Mouse (Mus musculus) cerebellum, postnatal 14 days (tissue): Measurements from ENCODE around the gene Tmem192.
A peak's percentile ranks its signal among the peaks of the same experiment; 100 is the strongest.

Experiments
- DNase-seq, 2 experiments: peaks; one replicate each; pipeline ENCODE4 v3.0.0; 2021; ENCODE audit warnings: mixed read lengths in 2 of 2

The Tmem192 gene

DNA sequence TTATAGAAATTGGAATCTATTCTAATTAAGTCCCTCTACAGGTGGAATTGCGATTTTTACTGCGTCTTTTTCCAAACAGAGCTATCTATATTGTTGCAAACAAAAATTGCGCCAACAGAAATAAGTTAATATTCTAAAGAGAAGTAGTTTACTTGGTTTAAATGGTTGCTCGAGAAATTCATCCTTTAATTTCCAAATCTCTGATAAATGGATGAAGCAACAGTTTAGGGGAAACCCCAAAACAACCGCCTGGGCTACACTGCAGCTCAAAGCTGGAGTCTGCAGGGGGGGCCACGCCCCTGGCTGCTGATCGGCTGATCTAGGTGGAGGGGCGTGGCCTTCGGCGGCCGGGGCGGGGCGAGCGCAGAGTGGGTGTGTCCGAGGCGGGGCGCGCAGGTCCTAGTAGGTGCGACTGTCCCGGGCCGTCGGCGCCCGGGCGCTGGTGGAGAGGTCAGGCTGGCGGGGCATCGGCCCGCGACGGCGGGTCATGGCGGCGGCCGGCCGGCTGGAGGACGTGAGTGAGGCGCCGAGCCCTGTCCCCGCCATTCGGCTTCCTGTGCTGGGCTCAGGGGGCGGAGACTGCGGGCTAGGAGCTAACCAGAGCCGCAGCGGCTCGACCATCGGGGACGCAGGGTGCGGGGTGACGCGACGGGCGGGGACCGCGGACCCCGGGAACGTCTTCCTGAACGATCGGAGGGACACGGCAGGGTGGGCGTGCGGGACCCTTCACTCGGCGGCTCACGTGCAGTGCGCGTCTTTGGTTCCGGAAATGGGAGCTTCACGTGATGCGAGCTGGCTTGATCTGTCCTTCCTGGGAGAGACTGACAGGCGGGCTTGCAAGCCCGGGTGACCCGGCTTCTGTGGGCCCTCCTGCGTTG is at the start of gene Tmem192:
TSS of gene Tmem192 (plus strand) at position 366 of the 878 bp plus-strand sequence.
- peak; percentile 96 to 97 for DNase-seq

DNA sequence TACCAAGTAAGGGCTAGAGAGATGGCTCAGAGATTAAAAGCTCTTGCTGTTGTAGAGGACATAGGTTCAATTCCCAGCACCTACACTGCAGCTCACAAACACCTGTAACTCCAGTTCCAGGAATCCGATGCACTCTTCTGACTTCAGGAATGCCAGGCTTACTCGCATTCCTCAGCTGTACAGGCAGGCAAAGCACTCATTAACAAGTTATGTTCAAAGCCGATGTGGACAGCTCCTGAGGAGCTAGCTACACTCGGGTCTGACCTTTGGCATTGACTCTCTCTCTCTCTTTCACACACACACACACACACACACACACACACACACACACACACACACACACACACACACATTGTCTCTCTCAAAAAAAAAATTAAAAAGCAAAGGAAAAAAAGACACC is 48.3 kb upstream of the Tmem192 start:
- no peak for DNase-seq

DNA sequence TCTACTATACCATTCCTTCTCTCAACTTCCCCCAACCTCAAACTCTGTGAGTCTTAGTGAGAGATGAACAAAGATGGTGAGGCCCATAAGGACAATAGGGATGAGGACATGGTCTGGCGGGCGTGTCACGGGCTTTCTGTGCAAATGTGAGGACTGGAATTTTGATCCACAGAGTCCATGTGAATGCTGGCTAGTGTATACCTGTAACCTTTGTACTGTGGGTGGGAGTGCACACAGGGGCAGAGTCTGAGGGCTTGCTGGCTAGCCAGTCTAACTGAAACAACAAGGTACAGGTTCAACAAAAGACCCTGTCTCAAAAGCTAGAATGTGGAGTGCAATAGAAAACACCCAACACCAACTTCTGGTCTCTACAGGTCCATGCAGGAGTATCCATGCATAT is 46.3 kb upstream of the Tmem192 start:
- no peak for DNase-seq

DNA sequence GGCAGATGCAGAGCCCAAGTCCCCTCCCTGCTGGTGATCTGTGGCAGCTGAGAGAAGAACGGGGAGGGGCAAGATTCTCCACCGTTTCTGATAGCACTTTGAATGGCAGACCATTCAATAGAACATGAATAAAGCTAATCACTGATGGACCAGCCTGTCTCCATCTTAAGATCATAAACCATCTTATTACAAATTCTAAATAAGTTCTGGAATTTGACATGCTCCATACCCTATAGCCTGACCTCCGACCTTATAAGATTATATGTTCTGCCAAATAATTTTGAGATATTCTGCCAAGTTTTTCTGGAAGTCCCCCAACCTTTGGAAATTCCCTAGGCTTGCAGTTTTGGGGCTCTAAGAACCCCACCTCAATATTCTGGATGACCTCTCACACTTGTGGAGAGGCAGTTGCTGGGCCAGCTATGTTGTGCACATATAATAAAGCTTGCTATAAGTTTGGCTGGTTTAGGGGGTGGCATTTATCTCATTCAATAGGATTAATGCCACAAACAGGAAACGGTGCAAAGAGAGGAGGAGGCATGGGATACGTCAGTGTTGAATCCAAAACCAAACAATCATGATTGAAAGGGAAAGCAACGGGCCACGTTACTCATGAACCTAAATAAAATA is 45.3 kb upstream of the Tmem192 start:
- DNase-seq, result no peak

DNA sequence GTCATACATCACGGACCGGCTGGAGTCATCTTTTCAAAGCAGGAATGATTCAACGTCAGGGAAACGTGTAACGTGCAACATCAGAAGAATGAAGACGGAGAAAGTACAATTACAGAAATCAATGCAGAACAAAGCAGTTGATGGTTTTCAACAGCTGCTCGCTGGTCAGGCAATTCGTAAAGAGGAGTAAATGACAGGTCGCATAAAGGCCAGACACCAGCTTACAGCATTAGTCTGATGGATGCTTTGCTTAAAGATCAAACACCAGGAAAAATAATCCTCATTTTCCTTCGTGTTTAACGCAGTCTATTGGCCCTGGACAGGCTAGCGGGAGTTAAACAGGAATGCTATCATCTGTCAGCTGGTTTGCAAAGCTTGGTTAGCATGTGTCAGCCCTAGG is 44.8 kb upstream of the Tmem192 start:
- DNase-seq, result no peak

DNA sequence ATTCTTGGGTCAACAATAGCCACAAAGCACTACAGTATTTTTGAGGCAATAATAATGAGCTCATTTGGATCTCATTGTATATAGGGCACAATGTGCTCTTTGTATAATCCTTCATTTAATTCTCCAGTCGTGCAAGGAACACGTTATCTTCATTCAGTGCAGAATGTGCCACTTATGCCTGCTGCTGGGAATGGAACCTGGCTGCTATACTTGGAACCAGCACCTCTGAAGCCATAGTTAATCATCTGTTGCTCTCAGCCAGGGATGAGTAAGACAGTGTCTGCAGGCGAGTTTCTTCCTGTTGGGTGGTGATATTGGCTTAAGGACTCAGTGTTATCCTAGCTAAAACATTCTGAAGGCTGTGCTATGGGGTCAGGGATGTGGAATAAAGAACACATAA is 43.2 kb upstream of the Tmem192 start:
- DNase-seq, result no peak

DNA sequence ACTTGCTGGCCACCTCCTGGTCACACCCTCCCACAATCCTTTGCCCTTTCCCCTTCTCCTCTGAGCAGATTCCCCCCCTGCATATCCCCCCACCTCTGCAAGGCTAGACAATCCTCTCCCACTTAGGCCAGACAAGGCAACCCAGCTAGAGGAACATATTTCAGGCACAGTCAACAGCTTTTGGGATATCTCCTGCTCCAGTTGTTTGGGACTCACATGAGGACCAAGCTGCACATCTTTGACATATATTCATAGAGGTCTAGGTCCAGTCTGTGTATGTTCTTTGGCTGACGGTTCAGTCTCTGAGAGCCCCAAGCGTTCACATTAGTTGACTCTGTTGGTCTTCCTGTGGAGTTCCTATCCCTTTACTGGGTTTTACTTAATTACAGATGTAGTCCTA is 37.0 kb upstream of the Tmem192 start:
- no peak for DNase-seq

DNA sequence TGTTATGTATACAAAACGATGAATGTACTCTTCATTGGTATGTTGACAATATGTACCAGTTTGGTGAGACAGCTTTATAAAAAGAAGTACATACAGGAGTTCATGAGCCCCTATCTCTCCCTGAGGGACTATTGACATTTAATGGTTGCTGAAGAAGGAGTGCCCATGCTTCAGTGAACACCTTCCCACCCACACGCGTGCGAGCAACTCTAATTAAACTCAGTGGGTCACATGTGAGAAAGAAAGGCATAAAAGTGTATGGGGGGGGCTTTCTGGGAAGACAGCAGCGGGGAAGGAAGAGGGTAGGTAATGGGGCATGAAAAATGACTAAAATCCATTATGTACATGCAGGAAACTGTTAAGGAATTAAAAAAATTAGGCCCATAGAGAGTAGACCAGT is 30.2 kb upstream of the Tmem192 start:
- no peak for DNase-seq

DNA sequence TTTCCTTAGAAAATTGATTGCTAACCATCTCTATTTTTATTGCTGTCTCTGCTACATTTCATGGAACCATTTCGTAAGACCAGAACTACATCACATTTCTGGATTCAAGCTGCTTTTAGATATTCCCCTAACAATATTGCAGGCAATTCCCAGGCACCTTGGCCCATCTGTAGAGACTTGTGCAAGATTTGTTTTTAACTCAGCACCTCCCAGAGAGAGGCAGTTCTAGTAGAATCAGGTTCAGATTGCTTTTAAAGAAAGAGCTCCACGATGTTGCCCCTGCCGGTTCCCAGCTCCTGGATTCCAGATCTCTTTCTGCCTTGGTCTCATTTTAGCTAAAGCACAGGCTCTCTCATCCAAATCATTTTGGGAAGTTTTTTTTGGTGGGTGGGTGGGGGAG is 23.7 kb upstream of the Tmem192 start:
- DNase-seq, result no peak

DNA sequence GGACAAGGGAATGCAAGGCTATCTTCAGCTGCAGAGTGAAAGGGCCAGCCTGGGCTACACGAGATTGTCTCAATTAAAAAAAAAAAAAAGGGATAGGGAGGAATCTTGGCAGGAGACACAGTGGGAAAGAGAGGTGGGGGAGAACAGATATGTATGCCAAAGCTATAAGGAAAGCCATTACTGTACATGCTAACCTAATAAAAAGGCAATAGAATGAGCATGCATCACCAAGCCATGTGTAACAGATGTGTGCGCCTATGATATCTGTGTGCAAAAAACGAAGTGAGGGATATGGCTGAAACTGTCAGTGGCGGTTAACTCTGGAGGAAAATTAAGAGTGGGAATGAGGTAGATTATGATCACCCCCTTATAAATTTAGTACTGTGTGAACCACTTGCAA is 21.2 kb upstream of the Tmem192 start:
- DNase-seq, result no peak

DNA sequence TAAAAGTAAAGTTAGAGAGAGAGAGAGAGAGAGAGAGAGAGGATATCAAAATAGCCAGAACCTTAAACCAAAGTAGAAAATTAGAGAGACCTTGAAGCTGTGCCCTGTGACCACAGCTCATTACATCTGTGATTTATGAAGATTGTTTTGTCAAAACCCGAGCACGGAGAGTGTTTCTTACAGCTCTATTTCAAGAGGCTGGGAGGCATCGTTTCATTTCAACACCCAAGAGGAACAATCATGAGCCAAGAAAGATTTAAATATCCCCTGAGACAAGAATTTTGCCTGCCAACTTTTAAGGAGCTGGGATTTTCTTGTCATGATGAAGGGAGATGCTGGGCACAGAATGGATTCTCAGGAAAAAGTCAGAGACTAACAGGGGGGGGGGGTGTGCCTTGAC is 20.6 kb upstream of the Tmem192 start:
- no peak for DNase-seq

DNA sequence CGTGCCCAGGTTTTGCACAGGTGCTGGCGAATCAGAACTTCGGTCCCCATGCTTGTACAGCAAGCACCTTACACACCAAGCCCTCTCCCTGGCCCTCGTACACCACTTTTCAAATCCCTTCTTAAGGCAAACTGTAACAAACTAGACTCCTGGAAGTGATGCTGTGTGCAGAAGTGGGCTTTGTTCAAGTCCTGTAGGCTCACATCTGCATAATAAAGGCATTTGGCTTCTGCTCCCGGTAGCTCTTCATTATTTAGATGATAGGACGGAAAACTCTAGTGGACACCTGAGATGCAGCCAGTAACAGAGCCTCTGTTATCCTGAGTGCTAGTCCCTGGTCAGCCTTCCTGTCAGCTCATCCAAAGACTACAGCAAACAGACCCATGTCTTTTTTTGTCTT is 18.0 kb upstream of the Tmem192 start:
- DNase-seq, result no peak

DNA sequence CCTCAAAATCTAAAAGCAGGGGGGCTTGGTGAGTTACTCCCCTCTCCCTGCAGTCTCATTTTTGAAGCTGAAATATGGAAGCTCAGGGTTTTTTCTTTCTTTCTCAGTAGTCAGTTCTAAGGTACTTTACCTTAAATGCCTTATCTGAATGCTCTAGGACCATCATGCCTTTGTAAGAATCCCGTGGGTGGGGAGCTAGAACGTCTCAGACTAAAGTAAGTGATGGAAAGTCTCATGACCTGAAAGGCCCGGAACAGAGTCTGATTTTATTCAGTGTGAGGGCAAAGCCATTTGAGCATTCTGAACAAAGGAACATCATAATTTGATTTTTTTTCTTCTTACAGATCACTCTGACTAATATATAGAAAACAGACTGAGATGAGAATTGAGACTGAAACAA is 12.0 kb upstream of the Tmem192 start:
- DNase-seq, result no peak

DNA sequence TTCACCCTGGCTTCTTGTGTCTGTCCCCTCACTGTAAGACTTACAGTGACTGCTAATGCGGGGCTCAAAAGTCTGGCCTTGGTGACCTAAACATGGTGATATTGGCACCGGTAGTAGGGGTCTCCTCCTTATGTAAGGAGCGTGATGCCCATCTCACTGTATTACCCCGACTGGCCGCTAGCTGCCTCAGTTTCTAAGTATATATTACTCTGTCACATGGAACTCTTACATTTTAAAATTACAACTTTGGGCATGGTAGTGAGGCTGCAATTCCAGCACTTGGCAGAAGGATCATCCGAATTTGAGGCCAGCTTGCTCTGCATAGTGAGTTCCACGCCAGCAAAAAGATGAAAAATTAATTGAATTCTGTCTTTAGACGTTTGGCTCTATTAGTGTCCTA is 6.0 kb upstream of the Tmem192 start:
- DNase-seq, result no peak

DNA sequence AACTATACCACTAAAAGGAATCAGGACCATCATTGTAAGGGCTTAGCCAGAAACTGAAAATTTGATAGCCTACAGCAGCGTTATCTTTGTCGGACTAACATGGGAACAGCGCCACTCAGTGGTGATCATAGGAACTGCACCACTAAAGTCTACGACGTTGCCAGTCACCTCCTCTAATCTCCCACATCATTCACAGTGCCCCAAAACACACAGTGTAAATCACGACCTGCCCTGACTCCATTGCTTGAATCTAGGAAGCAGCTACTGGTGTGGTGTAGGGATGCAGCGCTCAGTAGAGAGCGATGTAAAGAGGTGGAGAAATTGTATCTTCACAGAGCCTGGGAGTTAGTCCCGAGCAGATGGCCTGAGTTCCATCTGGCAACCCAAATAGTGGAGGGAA is 5.5 kb upstream of the Tmem192 start:
- DNase-seq, result peak; percentile 93 to 95

DNA sequence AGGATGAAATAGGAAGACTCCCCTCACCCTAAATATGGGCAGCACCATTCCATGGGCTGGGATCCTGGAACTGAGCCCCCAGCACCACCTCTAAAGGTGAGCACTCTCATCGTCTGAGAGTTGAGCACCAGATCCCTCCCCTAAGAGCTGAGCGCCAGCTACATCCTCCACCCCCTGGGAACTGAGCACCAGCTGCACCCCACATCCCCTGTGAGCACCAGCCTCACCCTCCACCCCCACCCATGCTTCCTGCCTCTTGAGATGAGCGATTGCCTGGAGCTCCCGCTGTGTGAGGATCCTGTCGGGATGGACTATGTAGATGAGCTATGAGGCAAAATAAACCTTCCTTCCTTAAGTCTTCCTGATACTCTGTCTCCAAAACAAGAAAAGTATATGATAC is 4.0 kb upstream of the Tmem192 start:
- no peak for DNase-seq

DNA sequence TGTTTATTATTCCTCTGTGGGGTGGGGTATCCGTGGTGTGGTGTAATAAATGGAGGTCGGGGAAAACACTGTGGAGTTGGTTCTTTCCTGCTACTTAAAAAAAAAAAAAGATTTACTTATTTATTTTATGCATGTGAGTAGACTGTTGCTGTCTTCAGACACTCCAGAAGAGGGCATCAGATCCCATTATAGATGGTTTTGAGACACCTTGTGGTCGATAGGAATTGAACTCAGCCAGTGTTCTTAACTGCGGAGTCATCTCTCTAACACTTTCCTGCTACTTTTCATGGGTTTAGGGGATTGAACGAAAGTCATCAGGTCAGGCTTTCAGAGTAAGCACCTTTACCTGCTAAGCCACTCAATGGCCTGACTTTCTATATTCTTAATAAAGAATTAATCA is 2.2 kb upstream of the Tmem192 start:
- DNase-seq, result peak in 1 of 2 experiments; percentile 25

DNA sequence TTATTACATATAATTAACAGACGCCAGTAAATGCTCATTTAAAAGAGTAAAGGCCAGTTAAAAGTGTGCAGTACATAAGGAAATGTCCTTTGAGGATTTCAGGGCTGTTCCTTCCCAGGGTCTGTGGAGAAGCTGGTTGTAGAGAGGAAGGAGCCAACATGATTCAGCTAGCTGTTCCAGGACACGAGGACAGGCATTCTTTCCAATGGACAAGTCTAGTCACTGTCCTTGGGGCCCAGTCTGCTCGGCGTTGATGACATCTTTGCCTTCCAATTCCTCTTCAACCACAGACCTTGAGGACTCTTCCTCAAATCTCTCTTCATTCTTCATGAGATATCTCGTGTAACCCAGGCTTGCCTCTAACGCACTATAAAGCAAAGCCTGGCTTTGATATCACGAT is 1.4 kb upstream of the Tmem192 start:
- DNase-seq, result no peak

DNA sequence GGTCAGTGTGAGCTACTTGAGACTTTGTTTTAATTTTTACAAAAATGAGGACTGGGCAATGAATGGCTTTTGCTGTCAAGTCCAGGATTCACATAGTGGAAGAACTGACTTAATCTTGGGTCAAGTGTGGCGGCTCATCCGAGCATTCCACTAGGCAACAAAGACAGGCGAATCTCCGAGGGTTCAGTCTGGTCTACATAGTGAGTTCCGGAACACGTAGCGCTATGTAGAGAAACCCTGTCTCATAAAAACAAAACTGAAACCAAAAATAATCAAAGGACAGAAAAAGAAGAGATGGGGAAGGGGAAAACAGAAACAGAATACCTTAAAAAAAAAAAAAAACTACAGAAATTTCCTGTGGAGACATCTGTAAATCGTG is 555 bp upstream of the Tmem192 start:
- DNase-seq, result no peak

DNA sequence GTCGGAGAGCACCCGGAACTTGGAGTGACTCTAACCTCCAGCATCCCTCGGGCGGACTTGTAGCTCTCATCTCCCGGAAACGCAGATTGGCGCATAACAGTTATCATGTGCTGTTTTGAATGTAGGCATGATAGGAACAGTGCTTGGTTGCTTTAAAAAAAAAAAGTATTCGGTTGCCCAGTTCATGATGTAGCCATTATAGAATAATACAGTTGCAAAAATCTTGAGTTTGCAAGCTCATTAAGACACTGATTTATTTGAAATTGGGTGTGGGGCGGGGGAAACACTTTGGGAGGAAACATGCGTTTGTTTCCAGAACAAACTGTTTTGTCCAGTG is 681 bp downstream of the Tmem192 start:
- no peak for DNase-seq

DNA sequence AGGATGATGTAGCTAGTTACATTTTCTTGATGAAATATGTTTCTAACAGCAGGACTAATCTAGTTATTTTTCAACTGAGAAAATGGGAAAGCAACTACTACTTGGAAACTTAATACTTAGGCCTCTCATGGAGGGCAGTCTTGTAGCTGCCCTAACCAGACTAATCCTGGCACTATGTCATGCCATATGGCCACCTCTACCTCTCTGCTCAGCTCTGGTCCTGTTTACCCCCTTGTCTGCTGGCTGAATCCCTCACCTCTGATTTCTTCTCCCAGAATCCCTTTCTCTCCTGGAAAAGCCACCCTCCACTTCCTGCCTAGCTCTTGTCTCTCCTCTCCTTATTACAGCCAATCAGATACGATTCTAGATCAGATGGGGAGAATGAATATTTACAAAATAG is 1.4 kb downstream of the Tmem192 start:
- DNase-seq, result peak; percentile 19 to 55

DNA sequence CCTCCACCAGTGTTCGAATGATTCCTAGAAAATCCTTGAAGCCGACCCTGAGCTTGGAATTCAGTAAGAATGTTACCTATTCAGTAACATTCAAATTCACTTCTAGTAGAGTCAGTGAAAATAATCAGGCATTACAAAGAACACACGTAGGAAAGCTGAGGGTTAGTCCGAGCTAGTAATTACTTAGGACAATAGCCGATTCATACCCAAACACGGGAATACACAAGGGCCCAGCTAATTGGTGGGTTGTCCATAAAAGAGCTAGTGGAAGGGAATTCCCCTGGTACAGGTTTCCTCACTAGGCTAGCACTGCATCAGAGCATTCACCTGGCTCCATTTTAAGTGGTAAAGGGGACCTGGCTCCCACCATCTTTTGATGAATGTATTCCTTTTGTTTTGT is 5.1 kb downstream of the Tmem192 start:
- DNase-seq, result no peak

DNA sequence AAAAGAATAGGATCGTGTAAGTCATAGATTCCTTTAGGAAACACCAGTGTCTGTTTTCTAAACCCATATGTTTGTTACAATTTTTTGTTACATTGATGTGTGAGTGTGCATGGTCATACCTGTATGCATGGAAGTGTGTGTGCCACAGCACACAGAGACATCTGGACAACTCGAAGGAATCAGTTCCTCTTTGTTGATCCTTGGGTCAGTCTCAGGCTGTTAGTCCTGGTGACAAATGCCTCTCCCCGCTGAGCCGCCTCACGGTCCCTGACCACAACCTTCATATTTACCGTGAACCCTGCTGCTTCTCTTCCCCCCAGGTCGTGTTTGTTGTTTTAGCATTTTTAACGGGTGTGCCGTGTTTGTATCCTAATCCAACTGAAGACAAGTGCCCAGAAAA is 12.0 kb downstream of the Tmem192 start:
- DNase-seq, result no peak

DNA sequence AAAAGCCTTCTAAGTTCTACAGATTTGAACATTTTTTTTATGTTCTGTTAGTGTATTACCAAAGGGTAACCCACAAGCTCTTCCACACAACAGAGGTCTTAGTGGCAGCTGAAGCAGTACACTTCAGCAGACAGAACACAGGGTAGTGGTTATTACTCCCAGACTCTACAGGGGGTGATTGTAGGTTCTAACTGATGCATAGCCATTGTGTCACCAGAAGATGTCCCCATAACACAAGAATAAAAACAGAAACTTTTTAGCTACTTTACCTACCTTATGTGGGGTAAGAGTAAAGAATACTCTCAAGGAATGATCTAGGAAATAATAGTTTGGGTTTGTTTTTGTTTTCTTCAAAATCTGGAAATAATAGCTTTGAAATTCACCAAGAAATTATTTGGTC is 15.9 kb downstream of the Tmem192 start:
- DNase-seq, result no peak
